Mouse (Mus musculus): ENCODE results near the gene C1ql2.

Gene C1ql2

GRCm38 (mm10) chr1:120389734-120390133 lies 49.4 kb downstream of the C1ql2 start:
- DNase-seq (ENCODE audit: low spot score) = no peak

- no peak for DNase-seq (ENCODE audit: low spot score)
These were observed 50.0 kb downstream of the C1ql2 start for GRCm38 (mm10) chr1:120390336-120390735.

Measured in left cerebral cortex, adult 11 months (tissue).